Mouse (Mus musculus) limb, embryonic 12.5 days (tissue): Measurements from ENCODE around the gene Pde8b. TPM values are rescaled to one million over a fixed set of nuclear protein-coding genes. Genes with fewer than 3 reads are reported as not detected.
"Not testable (repeated sequence)": the region's sequence is repeated elsewhere in the genome, so short reads cannot be mapped to it uniquely, and the experiment has no call there.

Experiments used
- ATAC-seq: fragments of 200-750 bp; cut with Nextera tagmentation; 2 replicates; pipeline ENCODE4 v1.8.0; 2017; ENCODE audit warnings: low read depth, moderate TSS enrichment; ENCODE audit not compliant: insufficient number of reproducible peaks, insufficient read depth, low FRiP score, low TSS enrichment
- H3K27ac ChIP-seq: fragments of 300-500 bp; sonication (generic); 2 replicates; pipeline ENCODE4 v1.5.1; 2016; ENCODE audit warnings: mild to moderate bottlenecking, moderate library complexity
- H3K27me3 ChIP-seq: fragments of 300-500 bp; sonication (generic); 2 replicates; pipeline ENCODE4 v1.6.1; 2016; ENCODE audit warnings: mild to moderate bottlenecking, moderate library complexity
- H3K36me3 ChIP-seq: fragments of 300-500 bp; sonication (generic); 2 replicates; pipeline ENCODE4 v1.6.1; 2016; ENCODE audit warnings: mild to moderate bottlenecking, moderate library complexity
- H3K4me1 ChIP-seq: fragments of 300-500 bp; sonication (generic); replicated peaks from 2 replicates; pipeline ENCODE4 v1.6.1; 2016
- H3K4me2 ChIP-seq: fragments of 300-500 bp; sonication (generic); 2 replicates; pipeline ENCODE4 v1.6.1; 2016; ENCODE audit warnings: mild to moderate bottlenecking, moderate library complexity
- H3K4me3 ChIP-seq: fragments of 300-500 bp; sonication (generic); replicated peaks from 2 replicates; pipeline ENCODE4 v1.5.1; 2016; ENCODE audit warnings: mild to moderate bottlenecking
- H3K9ac ChIP-seq: fragments of 300-500 bp; sonication (generic); replicated peaks from 2 replicates; pipeline ENCODE4 v1.6.1; 2016; ENCODE audit warnings: mild to moderate bottlenecking, moderate library complexity
- H3K9me3 ChIP-seq: fragments of 300-500 bp; sonication (generic); 2 replicates; pipeline ENCODE4 v1.6.1; 2016; ENCODE audit warnings: mild to moderate bottlenecking, moderate library complexity
- WGBS: fragments of 180-500 bp; shearing (Covaris S2); methylation state at CpG from one replicate; pipeline ENCODE4 v1.1.7; 2016; 5-methylcytosine and 5-hydroxymethylcytosine counted together
- polyA plus RNA-seq: library from polyadenylated mRNA; unstranded; fragments of >200 nt; fragmentation: Nextera tagmentation; extraction: Ambion mirVana; gene quantifications from 2 replicates; pipeline ENCODE4 v1.2.1, GENCODE M21; 2016

Gene Pde8b
- polyA plus RNA-seq, 1 experiment from 2014 or later, result 4.8 TPM

DNA sequence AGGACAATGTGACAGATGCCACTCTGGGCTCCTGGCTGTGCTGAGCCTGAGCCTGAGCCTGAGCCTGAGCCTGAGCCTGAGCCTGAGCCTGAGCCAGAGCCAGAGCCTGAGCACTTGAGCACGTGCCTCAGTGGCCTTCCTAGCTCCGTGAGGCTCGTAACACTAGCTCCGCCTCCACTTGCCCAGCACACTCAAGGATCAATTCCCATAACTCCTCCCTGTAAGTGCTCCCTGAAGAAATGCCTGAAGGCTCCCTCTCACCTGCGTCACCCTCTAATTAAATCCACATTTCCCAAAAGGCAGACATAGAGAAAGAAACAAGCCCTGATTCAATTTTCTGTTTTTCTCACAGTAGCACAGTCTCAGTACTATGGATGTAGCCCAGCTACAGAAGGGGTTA lies 37.8 kb downstream of the Pde8b start:
- 0 out of 2 replicates have a peak, but pooled peaks have one; percentile 37 for ATAC-seq
- Histone ChIP-seq H3K9ac (no peak overlapping the region), H3K27me3 (no peaks in the 10 kb centered on the region), H3K4me2 (no peak overlapping the region), H3K27ac (no peak overlapping the region), H3K4me1 (no peaks in the 10 kb centered on the region), H3K4me3 (no peak overlapping the region), H3K9me3 (no peaks in the 10 kb centered on the region), H3K36me3 (no peaks in the 10 kb centered on the region)
- WGBS, result 22% methylated on average over 5 of the region's 5 CpGs

GRCm38 (mm10) chr13:95207301-95207700 lies 42.8 kb downstream of the Pde8b start:
- not testable (repeated sequence) for H3K27ac ChIP-seq, ATAC-seq, H3K4me3 ChIP-seq, H3K4me2 ChIP-seq, H3K9me3 ChIP-seq, H3K9ac ChIP-seq, H3K27me3 ChIP-seq, H3K4me1 ChIP-seq, H3K36me3 ChIP-seq
- WGBS, result 84% methylated on average over 7 of the region's 7 CpGs

GRCm38 (mm10) chr13:95202151-95202758 lies 47.9 kb downstream of the Pde8b start:
- no peaks in the 10 kb centered on the region for H3K4me1 ChIP-seq
- no peak overlapping the region for H3K9ac ChIP-seq
- 91% methylated on average over 3 of the region's 3 CpGs for whole genome bisulfite sequencing
- H3K27ac ChIP-seq, result no peak overlapping the region
- no peaks in the 10 kb centered on the region for H3K36me3 ChIP-seq
- H3K9me3 ChIP-seq, result no peaks in the 10 kb centered on the region
- ATAC-seq, result no peak
- H3K27me3 ChIP-seq, result no peaks in the 10 kb centered on the region
- H3K4me2 ChIP-seq, result no peak overlapping the region
- no peak overlapping the region for H3K4me3 ChIP-seq

DNA sequence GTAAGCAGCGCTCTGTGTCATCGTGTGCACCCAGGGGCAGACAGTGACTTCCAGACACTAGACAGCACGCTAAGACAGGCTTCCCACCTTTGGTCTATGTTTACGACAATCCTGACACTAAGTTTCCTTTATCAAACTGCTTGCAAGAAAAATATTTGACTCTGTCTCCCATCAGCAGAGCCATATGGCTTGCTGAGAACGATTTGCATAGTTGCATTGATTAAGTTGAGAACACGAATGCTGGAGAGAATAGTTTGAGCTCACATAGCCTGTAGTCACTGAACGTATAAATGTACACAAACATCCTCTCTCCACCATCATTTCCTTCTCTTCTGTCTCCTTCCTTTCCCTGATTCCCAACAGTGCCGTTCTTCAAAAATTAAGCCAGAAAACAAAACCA lies 49.3 kb downstream of the Pde8b start:
- no peaks in the 10 kb centered on the region for H3K36me3 ChIP-seq
- no peak overlapping the region for H3K4me3 ChIP-seq
- H3K27me3 ChIP-seq, result no peaks in the 10 kb centered on the region
- H3K9ac ChIP-seq, result no peak overlapping the region
- no peaks in the 10 kb centered on the region for H3K4me1 ChIP-seq
- H3K9me3 ChIP-seq, result no peaks in the 10 kb centered on the region
- WGBS, result 80% methylated on average over 8 of the region's 8 CpGs
- no peak overlapping the region for H3K27ac ChIP-seq
- ATAC-seq, result no peak
- H3K4me2 ChIP-seq, result no peak overlapping the region

DNA sequence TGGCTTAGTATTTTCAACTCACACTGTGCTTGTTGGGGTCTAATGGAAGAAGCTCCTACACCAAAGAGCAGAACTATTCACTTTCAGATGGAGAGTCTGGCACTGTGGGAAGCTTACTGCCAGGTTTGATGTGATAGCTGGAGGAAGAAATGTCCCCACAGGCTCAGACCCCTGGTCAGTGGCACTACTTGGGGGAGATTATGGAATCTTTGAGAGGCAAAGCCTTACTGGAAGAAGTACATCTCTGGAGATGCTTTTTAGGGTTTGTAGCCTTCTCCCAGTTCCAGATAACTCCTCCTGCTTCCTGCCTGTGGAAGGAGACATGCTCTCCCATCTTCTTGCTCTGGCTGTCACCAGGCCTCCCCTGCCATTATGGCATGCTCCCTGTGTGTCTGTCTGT lies 50.1 kb downstream of the Pde8b start:
- Histone ChIP-seq H3K4me1 (no peaks in the 10 kb centered on the region), H3K36me3 (no peaks in the 10 kb centered on the region), H3K9me3 (no peaks in the 10 kb centered on the region), H3K4me3 (no peak overlapping the region), H3K4me2 (no peak overlapping the region), H3K27me3 (no peaks in the 10 kb centered on the region), H3K9ac (no peak overlapping the region), H3K27ac (no peak overlapping the region)
- no peak for ATAC-seq

- Histone ChIP-seq H3K27ac (no peak overlapping the region), H3K4me1 (no peaks in the 10 kb centered on the region), H3K36me3 (no peaks in the 10 kb centered on the region), H3K9ac (no peak overlapping the region), H3K4me2 (no peak overlapping the region), H3K27me3 (no peaks in the 10 kb centered on the region), H3K9me3 (no peaks in the 10 kb centered on the region), H3K4me3 (no peak overlapping the region)
- WGBS, result 84% methylated on average over 7 of the region's 7 CpGs
- ATAC-seq, result no peak
Measured at GRCm38 (mm10) chr13:95196106-95196705, 53.9 kb downstream of the Pde8b start.

GRCm38 (mm10) chr13:95191951-95192350 lies 58.2 kb downstream of the Pde8b start:
- Histone ChIP-seq H3K36me3 (no peaks in the 10 kb centered on the region), H3K4me2 (no peak overlapping the region), H3K9me3 (no peaks in the 10 kb centered on the region), H3K4me1 (no peaks in the 10 kb centered on the region), H3K27ac (no peak overlapping the region), H3K27me3 (no peaks in the 10 kb centered on the region), H3K4me3 (no peak overlapping the region), H3K9ac (no peak overlapping the region)
- WGBS, result 84% methylated on average over 5 of the region's 5 CpGs
- ATAC-seq, result no peak

DNA sequence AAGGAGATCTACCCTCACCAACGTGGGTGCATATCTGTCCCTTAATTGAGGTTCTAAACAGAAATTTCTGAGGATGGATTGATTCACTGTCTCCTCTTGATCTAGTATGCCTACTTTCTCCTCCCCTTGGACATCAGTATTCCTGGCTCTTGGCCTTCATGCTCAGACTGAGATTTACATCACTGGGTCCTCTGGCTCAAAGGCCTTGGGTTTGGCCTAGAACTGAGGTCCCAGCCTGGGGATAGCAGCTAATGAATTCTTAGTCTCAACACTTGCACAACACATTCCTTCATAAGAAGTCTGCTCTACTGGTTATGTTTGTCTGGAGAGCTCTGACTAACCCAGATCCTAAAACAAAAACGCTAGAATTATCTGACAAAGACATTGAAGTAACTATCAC lies 61.0 kb downstream of the Pde8b start:
- no peaks in the 10 kb centered on the region for H3K4me1 ChIP-seq
- H3K27me3 ChIP-seq, result no peaks in the 10 kb centered on the region
- H3K9ac ChIP-seq, result no peak overlapping the region
- H3K4me3 ChIP-seq, result no peak overlapping the region
- WGBS, result 85% methylated on average over 2 of the region's 2 CpGs
- no peak for ATAC-seq
- H3K27ac ChIP-seq, result no peak overlapping the region
- H3K36me3 ChIP-seq, result no peaks in the 10 kb centered on the region
- H3K9me3 ChIP-seq, result no peaks in the 10 kb centered on the region
- H3K4me2 ChIP-seq, result no peak overlapping the region

GRCm38 (mm10) chr13:95187153-95187665 lies 62.9 kb downstream of the Pde8b start:
- H3K4me2 ChIP-seq, result no peak overlapping the region
- no peaks in the 10 kb centered on the region for H3K36me3 ChIP-seq
- H3K4me3 ChIP-seq, result no peak overlapping the region
- H3K27ac ChIP-seq, result no peak overlapping the region
- WGBS, result 92% methylated on average over 5 of the region's 5 CpGs
- H3K4me1 ChIP-seq, result no peaks in the 10 kb centered on the region
- H3K27me3 ChIP-seq, result no peaks in the 10 kb centered on the region
- H3K9ac ChIP-seq, result no peak overlapping the region
- no peaks in the 10 kb centered on the region for H3K9me3 ChIP-seq
- no peak for ATAC-seq

DNA sequence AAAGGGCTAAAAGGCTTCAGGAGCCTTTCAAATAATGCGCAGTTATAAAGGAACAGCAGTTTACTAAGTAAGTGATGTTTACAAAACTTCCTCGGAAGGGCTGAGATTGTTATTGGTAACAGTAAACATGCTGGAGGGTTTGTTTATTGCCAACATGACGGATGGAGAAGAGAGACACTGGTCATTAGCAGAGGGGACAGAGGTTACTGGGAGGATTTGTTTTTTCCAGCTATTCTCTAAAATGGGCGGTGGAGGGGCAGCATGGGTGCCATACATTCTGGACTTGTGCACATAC lies 63.4 kb downstream of the Pde8b start:
- Histone ChIP-seq H3K9ac (no peak overlapping the region), H3K27me3 (no peaks in the 10 kb centered on the region), H3K36me3 (no peaks in the 10 kb centered on the region), H3K27ac (no peak overlapping the region), H3K9me3 (no peaks in the 10 kb centered on the region), H3K4me2 (no peak overlapping the region), H3K4me3 (no peak overlapping the region), H3K4me1 (no peaks in the 10 kb centered on the region)
- no peak for ATAC-seq
- WGBS, result 49% methylated on average over 4 of the region's 4 CpGs

DNA sequence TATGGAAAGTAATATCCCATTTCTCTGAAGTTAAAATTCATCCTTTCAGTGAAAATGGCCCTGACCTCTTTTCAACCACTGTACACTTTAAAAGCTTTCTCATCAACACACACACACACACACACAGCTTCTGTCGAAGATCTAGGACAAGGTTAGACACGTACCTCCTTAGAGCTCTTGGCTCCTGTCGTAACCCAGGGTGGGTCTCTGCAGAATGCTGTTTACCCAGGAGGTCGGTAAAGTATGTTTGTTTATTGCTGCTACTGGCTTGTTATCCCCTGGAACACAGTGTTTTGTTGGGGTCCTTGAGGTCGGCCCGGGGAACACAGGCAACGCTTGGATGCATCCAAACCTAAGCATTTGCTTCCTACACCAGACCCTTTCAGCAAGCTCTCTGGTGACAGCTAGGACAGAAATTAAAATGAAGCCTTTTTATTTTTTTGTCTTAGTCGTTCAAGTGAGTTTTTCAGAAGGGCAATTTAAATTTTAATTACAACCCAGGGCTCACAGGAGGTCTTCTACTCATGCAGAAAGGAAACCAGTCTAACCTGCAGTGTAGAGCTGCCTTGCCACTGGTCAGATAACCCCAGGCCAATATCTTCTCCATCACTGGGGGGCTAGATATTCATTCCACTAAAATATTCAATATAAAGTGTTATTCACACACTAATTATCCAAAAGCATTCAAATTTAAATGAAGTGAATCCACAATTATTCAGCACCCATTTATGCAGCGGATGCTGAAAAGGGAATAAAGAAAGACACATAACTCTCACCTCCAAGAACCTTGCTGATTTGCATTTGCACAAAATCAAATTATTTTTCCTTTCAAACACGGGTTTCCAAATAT lies 64.0 kb downstream of the Pde8b start:
- H3K4me1 ChIP-seq, result no peaks in the 10 kb centered on the region
- ATAC-seq, result no peak
- H3K27me3 ChIP-seq, result no peaks in the 10 kb centered on the region
- no peak overlapping the region for H3K4me3 ChIP-seq
- no peak overlapping the region for H3K9ac ChIP-seq
- H3K27ac ChIP-seq, result no peak overlapping the region
- WGBS, result 29% methylated on average over 10 of the region's 10 CpGs
- no peaks in the 10 kb centered on the region for H3K36me3 ChIP-seq
- no peaks in the 10 kb centered on the region for H3K9me3 ChIP-seq
- no peak overlapping the region for H3K4me2 ChIP-seq
